Mouse (Mus musculus): ENCODE measurements around the gene Mrpl48.

Mrpl48 gene

GRCm38 (mm10) chr7:100496791-100497190, 111.3 kb downstream of the Mrpl48 start:
- in situ Hi-C loops (cut with MboI, MseI): no loop called here

DNA sequence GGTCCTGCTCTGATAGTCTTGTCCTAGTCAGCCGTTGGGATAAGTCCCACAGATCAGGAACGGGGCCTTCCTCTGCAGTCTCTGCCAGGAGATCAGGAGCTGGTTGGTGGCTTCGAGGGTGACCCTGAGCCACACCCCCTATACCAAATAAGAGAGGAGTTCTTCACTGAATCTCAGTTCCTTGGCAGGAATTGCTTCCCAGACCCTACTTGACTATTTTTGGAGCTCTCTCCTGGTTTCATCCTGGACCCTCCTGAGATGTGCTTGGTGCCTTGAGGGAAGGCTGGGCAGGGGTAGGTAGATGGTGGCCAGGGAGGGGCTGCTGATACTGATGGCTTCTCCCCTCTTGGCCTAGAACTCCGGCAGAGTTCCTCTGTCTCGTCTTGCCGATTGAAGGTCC, 111.7 kb downstream of the Mrpl48 start:
- in situ Hi-C loops (cut with MboI, MseI): no loop called here

Data from regulatory T cell (primary cell).